Mouse (Mus musculus) spleen, adult 10 weeks (tissue): ENCODE data around the gene Mrpl4. TPM values are rescaled to one million over a fixed set of nuclear protein-coding genes. Genes with fewer than 3 reads are reported as not detected.

Experiments
- polyA plus RNA-seq: library from polyadenylated mRNA; stranded (reverse); fragments of 350-450 nt; fragmentation: Illumina TruSeq; extraction: RNeasy Lipid Tissue Mini Kit (QIAGEN cat#74804); gene quantifications from one replicate; pipeline ENCODE4 v1.2.3, GENCODE M21; 2015; ENCODE audit warnings: low replicate concordance; ENCODE audit not compliant: insufficient read depth

The Mrpl4 gene
- 16.7 TPM for polyA plus RNA-seq

DNA sequence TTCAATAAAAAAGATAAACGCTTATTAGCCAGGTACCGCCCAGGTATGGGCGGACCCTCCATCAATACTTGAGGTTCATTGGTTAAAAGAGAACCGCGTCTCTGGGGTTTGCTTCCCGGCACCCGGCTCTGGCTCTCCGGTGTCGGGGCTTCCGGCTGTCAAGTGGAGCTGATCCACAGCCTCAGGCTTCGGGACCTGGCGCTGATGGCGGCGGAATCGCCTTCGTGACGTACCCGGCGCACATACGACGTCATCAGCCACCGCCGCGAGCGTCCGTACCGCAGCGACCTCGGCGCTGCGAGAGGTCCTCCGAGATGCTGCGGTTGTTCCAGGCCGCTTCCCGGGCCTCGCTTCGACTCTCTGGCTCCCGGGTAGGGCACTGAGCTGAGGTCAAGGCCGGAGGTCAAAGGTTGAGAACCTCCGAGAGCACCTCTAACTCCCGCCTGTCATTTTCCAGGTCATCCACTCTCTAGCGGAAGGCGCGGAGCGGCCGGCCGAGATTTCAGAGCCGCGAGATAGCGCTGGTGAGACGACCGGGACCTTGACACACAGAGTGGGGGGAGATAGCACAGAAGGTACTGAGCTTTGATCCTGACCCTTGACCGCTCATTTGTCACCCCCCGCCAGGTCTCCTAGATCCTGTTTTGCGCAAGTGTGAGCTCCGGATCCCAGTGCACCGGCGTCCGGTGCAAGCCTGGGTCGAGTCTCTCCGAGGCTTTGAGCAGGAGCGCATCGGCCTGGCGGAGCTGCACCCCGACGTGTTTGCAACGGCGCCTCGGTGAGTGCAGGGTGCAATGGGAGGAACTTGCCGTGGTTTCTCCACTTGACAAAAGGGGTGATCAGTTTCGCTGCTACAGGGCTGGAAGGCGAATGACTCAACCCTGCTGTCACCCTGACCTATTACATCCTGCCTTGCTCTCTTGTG is at the start of gene Mrpl4:
Gene Mrpl4, plus strand, starts transcription at position 112 of the 925 bp plus-strand sequence.

DNA sequence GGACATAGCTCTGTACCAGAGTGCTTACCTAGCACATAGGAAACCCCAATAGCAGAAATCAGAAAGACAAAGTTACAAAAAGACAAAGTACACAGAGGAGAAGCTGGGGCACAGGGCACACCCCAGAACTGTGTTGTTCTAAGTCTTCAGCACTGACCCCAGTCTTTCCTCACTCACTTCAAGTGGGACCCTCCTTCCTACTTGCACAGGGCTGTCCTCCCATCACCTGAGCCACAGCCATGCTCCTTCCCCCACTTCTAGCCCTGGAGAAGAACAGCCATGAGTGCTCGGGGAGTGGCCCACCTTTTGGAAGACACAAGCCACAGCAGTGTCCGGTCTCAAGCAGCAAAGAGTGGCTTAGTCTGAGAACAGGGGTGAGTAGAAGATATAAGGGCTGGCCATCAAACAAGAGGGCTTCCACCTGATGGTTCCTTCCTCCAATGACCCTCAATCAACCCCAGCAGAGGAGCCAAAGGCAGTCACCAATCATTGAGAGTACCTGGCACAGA is 43.1 kb upstream of the Mrpl4 start, which contains the start of gene Dnmt1:
Gene Dnmt1, minus strand, starts transcription at position 459 of the 509 bp plus-strand sequence.

DNA sequence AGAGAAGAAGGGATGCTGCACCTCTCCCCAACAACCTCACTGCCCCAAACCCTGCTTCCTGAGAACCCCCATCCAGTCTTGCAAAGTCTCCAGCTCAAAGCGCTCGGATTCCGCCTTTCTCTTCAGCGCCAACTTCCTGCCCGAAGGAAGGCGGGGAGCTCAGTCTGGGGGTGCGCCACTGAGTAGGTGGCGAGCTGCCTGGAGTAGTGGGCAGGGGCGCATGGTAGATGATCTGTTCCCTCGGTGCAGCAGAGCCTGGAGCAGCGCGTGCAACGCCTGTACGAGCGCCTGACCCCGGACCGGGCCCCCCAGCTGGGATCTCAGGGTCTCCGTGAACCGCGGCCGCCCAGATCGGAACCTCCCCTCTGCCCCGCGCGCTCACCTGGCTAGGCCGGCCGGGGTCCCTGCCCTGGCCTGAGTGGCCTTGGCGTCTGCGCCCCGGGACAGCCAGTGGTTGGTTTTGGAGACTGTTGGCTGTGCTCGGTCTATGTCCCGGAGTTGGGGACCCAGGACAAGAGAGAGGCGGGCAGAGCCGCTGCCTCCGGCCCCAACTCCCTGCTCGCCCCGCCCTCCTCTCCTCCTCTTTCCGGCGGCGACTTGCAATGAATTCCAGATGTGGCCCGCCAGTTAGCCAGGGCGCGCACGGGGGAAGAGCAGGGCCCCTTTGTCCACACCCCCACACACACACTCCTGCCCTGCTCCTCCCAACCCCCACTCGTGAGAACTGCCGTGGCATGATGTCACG is 26.1 kb upstream of the Mrpl4 start, which contains the start of gene S1pr2:
Gene S1pr2, minus strand, starts transcription at position 566 of the 745 bp plus-strand sequence.

DNA sequence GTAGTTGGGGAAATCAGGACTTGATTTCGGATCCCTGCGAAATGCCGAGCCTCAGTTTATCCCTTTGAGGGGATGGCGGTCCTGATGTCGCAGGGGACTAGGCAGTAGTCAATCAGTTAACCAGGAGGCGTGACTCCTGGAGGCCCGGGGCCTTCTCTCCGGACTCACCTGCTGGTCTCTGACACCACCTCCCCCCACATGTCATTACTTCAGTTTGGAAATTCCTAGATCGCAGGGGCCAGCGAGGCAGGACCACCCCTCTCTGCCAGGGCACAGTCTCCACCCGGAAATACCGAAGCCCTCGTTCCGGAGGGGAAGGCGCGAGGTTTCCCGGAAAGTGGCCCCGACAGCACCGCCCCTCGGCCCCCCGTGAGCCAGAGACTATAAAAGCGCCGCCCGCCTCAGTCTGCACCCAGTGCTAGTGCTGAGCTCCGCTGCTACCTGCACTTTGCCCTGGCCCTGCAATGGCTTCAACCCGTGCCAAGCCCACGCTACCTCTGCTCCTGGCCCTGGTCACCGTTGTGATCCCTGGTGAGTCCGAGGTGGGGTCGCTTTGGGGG is 13.1 kb downstream of the Mrpl4 start, which contains the start of gene Icam1:
Gene Icam1, plus strand, starts transcription at position 415 of the 560 bp plus-strand sequence.

DNA sequence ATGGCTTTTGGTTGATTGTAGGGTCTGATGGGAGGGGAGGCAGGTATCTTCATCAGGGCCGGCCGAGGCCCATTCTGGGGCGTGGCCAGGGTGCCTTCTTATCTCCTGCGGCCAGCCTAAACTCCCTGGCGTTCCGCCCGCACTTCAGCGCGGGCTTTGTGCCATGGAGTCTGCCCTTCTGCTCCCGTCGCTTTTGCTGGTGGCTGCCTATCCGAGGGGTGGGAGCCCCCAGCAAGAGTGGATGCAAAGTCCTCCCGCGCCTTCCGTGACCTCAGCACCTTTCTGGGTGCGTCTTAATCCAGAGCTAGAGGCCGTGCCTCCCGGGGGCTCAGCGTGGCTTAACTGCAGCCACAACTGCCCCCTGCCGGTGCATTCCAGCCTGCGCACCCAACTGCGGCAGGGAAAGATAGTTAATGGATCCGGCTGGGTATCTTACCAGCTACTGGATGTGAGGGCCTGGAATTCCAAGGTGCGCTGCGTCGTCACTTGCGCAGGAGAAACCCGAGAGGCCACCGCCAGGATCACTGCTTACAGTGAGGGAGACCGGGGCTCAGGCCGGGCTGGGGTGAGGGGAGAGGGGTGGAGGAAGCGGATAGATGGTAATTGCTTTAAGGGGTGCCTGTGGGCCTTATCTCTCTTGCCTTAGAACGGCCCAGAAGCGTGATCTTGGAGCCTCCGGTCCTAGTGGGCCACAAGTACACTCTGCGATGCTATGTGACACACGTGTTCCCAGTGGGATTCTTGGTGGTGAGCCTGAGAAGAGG is 26.9 kb downstream of the Mrpl4 start, which contains the start of gene Icam4:
Gene Icam4, plus strand, starts transcription at position 83 of the 764 bp plus-strand sequence.

DNA sequence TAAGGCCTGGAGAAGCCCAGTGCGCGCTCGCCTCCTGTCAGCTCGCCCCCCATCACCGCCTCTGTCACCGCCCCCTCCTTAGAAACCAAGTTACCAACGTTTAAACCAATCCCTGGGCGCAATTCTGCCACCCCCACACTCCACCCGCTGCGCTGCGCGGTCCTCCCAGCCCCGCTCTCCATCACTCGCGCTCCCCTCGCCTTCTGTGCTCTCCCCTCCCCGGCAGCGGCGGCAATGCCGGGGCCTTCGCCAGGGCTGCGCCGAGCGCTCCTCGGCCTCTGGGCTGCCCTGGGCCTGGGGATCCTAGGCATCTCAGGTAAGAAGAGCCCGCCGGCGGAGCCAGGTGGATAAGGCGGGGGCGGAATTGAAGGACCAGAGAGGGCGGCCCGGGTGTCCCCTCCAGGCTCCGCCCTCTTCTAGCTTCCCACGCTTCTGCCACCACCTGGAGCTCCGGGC is 29.4 kb downstream of the Mrpl4 start, which contains the start of gene Icam5:
Gene Icam5, plus strand, starts transcription at position 178 of the 456 bp plus-strand sequence.

Other genes with a start within 250 kb of the Mrpl4 start
- gene Col5a3, start 187.7 kb upstream of the Mrpl4 start, polyA plus RNA-seq: 0.29 TPM
- not detected for gene Rdh8, start 184.2 kb upstream of the Mrpl4 start, polyA plus RNA-seq
- 29.9 TPM for gene A230050P20Rik, start 134.1 kb upstream of the Mrpl4 start, polyA plus RNA-seq
- 0.44 TPM for gene Angptl6, start 123.0 kb upstream of the Mrpl4 start, polyA plus RNA-seq
- 14.3 TPM for gene Ppan, start 114.6 kb upstream of the Mrpl4 start, polyA plus RNA-seq
- gene Eif3g, start 104.1 kb upstream of the Mrpl4 start, polyA plus RNA-seq: 129 TPM
- 50.1 TPM for gene Dnmt1, start 42.9 kb upstream of the Mrpl4 start, polyA plus RNA-seq
- gene S1pr2, start 26.0 kb upstream of the Mrpl4 start, polyA plus RNA-seq: 2.0 TPM
- 75.3 TPM for gene Icam1, start 13.2 kb downstream of the Mrpl4 start, polyA plus RNA-seq
- 0.57 TPM for gene Icam4, start 26.6 kb downstream of the Mrpl4 start, polyA plus RNA-seq
- gene Icam5, start 29.3 kb downstream of the Mrpl4 start, polyA plus RNA-seq: 0.10 TPM
- gene Zglp1, start 64.4 kb downstream of the Mrpl4 start, polyA plus RNA-seq: 0.33 TPM
- gene Gm49373, start 70.4 kb downstream of the Mrpl4 start, polyA plus RNA-seq: not detected
- gene Fdx1l, start 70.9 kb downstream of the Mrpl4 start, polyA plus RNA-seq: 21.1 TPM
- gene Gm38431, start 89.3 kb downstream of the Mrpl4 start, polyA plus RNA-seq: 1.5 TPM
- 26.0 TPM for gene Raver1, start 89.3 kb downstream of the Mrpl4 start, polyA plus RNA-seq
- 33.0 TPM for gene Tyk2, start 128.5 kb downstream of the Mrpl4 start, polyA plus RNA-seq
- gene Cdc37, start 147.2 kb downstream of the Mrpl4 start, polyA plus RNA-seq: 112 TPM
- 8.6 TPM for gene Pde4a, start 163.0 kb downstream of the Mrpl4 start, polyA plus RNA-seq
- 18.0 TPM for gene Keap1, start 236.6 kb downstream of the Mrpl4 start, polyA plus RNA-seq
- gene S1pr5, start 245.7 kb downstream of the Mrpl4 start, polyA plus RNA-seq: 3.4 TPM